Mouse (Mus musculus) heart, postnatal 0 days (tissue): Measurements from ENCODE around the gene Prkag2. TPM values are rescaled to one million over a fixed set of nuclear protein-coding genes. Genes with fewer than 3 reads are reported as not detected.

Experiments used
- ATAC-seq: fragments of 200-750 bp; cut with Nextera tagmentation; 2 replicates; pipeline ENCODE4 v1.8.0; 2017; ENCODE audit warnings: low read depth, moderate number of reproducible peaks, moderate library complexity; ENCODE audit not compliant: insufficient read depth
- DNase-seq: peaks from one replicate; pipeline ENCODE4 v3.0.0-alpha.2; 2016; ENCODE audit warnings: low spot score
- H3K27ac ChIP-seq: fragments of 300-500 bp; sonication (generic); 2 replicates; pipeline ENCODE4 v1.5.1; 2014; ENCODE audit warnings: low read depth, mild to moderate bottlenecking
- H3K27me3 ChIP-seq: fragments of 300-500 bp; sonication (generic); 2 replicates; pipeline ENCODE4 v1.6.1; 2014; ENCODE audit warnings: low read length, mixed read lengths; ENCODE audit not compliant: control insufficient read depth, insufficient read depth
- H3K36me3 ChIP-seq: fragments of 300-500 bp; sonication (generic); replicated peaks from 2 replicates; pipeline ENCODE4 v1.6.1; 2014; ENCODE audit warnings: low read length, mixed read lengths; ENCODE audit not compliant: control insufficient read depth, insufficient read depth
- H3K4me1 ChIP-seq: fragments of 300-500 bp; sonication (generic); 2 replicates; pipeline ENCODE4 v1.6.1; 2014; ENCODE audit warnings: antibody characterized with exemption; ENCODE audit not compliant: control insufficient read depth, insufficient read depth
- H3K4me2 ChIP-seq: fragments of 300-500 bp; sonication (generic); 2 replicates; pipeline ENCODE4 v1.6.1; 2014; ENCODE audit warnings: low read depth, mild to moderate bottlenecking, low read length, moderate library complexity
- H3K4me3 ChIP-seq: fragments of 300-500 bp; sonication (generic); 2 replicates; pipeline ENCODE4 v1.5.1; 2014; ENCODE audit warnings: low read depth, low read length
- H3K9ac ChIP-seq: fragments of 300-500 bp; sonication (generic); replicated peaks from 2 replicates; pipeline ENCODE4 v1.6.1; 2014; ENCODE audit warnings: low read depth, low read length, mixed read lengths
- H3K9me3 ChIP-seq: fragments of 300-500 bp; sonication (generic); replicated peaks from 2 replicates; pipeline ENCODE4 v1.6.1; 2016; ENCODE audit warnings: low read length; ENCODE audit not compliant: control insufficient read depth
- CTCF ChIP-seq: IDR thresholded peaks from 2 replicates; pipeline ENCODE4 v1.5.1; 2016; ENCODE audit warnings: antibody characterized with exemption, control low read depth, low read depth
- EP300 ChIP-seq: IDR thresholded peaks from 2 replicates; pipeline ENCODE4 v1.6.1; 2016; ENCODE audit warnings: antibody characterized with exemption, low read depth
- WGBS: fragments of 180-500 bp; shearing (Covaris S2); extraction: QIAGEN DNeasy Blood & Tissue Kit; methylation state at CpG from one replicate; pipeline ENCODE4 v1.1.7; 2014; 5-methylcytosine and 5-hydroxymethylcytosine counted together
- polyA plus RNA-seq: library from polyadenylated mRNA; unstranded; fragments of >200 nt; fragmentation: Nextera tagmentation; extraction: Ambion mirVana; gene quantifications from 2 replicates; pipeline ENCODE4 v1.2.1, GENCODE M21; 2015
- total RNA-seq: library from RNA; depleted of rRNA; stranded (reverse); fragments of >200 nt; gene quantifications from 2 replicates; pipeline ENCODE4 v1.2.3, GENCODE M21; 2014; ENCODE audit warnings: low replicate concordance; rRNA removed

Prkag2 gene
- total and polyA plus RNA-seq, 2 experiments from 2014 or later: 62.9 to 121 TPM

DNA sequence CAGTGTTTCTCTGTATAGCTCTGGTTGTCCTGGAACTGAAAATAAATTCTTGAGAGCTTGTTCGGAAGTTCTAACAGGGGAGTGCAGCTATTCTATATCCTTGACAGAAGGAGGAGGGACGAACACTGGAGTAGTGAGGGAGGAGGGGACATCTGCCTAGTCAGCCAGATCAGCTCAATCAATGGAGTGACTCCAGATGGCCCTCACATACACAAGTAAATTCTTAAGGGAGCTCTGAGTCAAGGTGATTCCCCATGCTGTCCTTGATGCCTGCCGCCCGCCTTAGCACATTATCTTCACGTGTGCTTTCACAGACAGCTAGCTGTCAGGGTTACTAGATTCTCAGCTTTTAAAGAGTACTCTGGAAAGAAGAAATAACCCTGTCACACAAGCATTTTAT, 279.8 kb downstream of the Prkag2 start:
- 57% methylated on average over 5 of the region's 5 CpGs for WGBS
- peaks cover 23% of the 10 kb centered on the region for H3K4me1 ChIP-seq
- no peak overlapping the region for H3K27ac ChIP-seq
- no peak for ATAC-seq
- H3K9ac ChIP-seq: no peak overlapping the region
- H3K36me3 ChIP-seq: peaks cover 16% of the 10 kb centered on the region
- no peaks in the 10 kb centered on the region for H3K27me3 ChIP-seq
- no peak overlapping the region for H3K4me3 ChIP-seq
- no peak overlapping the region for H3K4me2 ChIP-seq
- no peaks in the 10 kb centered on the region for H3K9me3 ChIP-seq
- TF ChIP-seq CTCF: no peak
- TF ChIP-seq EP300: no peak
- no peak for DNase-seq

DNA sequence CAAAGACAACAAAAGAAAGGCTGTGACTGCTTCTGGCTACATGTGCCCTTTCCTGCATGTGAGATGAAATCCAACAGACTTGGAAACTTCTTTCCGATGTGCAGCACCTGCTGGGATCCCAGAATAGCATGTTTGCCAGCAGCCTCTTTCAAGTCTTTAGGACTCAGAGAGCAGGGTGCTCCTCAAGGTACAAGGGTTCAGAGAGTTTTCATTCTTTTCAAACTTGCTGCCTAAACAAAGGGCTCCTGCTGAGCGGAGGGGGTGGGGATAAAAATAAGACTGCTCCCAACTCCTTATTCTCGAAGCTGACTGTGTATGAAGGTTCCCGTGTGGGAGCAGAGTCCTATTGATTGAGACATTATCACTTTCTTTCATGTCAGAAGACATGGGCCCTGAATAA, 283.3 kb downstream of the Prkag2 start:
- H3K4me2 ChIP-seq: no peak overlapping the region
- peaks cover 6% of the 10 kb centered on the region for H3K4me1 ChIP-seq
- ATAC-seq (no peak), DNase-seq (no peak)
- no peaks in the 10 kb centered on the region for H3K9me3 ChIP-seq
- no peaks in the 10 kb centered on the region for H3K27me3 ChIP-seq
- peaks cover 49% of the 10 kb centered on the region for H3K36me3 ChIP-seq
- no peak overlapping the region for H3K9ac ChIP-seq
- no peak overlapping the region for H3K27ac ChIP-seq
- TF ChIP-seq EP300: no peak
- no peak for TF ChIP-seq CTCF
- no peak overlapping the region for H3K4me3 ChIP-seq
- WGBS: 69% methylated on average over 4 of the region's 4 CpGs

DNA sequence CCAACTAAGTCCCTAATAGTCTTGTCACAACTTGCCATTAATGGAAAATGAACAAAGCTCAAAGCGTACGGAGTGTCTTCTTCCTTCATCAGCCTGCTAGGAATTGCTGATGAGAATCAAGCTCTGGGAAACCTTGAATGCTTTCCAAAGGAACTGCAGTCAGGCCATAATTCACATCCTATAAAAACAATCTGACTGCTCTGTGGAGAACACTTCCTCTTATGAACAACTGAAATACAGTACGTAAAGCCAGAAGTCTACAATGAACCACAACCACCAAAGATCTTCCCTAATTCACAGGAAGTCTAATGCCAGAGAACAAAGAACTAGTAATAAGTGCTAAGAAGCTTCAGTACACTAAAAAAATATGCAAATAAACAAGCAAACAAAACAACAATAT, 286.5 kb downstream of the Prkag2 start:
- 57% methylated on average over 3 of the region's 3 CpGs for WGBS
- Histone ChIP-seq H3K36me3 (peaks cover 75% of the 10 kb centered on the region), H3K9me3 (no peaks in the 10 kb centered on the region), H3K4me3 (no peak overlapping the region), H3K4me1 (no peaks in the 10 kb centered on the region; the same call in 1 of the 2 replicates), H3K9ac (no peak overlapping the region), H3K27ac (no peak overlapping the region), H3K4me2 (no peak overlapping the region), H3K27me3 (no peaks in the 10 kb centered on the region)
- TF ChIP-seq CTCF: no peak
- no peak for TF ChIP-seq EP300
- DNase-seq (no peak), ATAC-seq (no peak)

DNA sequence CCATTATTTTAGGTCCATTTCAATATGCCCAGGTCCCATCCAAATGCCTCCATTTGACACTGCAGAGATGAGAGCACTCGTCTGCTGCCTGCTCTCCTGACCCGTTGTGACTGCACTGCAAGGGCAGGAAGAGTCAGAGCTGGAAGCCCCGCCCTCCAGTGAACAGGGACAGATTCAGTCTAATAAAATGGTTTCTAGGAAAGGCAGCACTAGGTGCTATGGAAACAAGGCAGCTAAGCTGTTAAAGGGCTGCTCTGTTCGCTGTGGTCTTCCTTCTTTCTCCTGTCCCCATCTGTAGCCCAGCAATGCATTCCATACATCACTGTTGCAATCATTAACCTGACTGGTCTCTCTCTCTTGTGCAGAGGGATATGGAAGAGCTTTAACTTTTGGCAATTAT, 287.4 kb downstream of the Prkag2 start:
- H3K36me3 ChIP-seq: peaks cover 82% of the 10 kb centered on the region
- ATAC-seq (no peak), DNase-seq (no peak)
- WGBS: 56% methylated on average over 4 of the region's 4 CpGs
- H3K9ac ChIP-seq: no peak overlapping the region
- no peaks in the 10 kb centered on the region; the same call in 1 of the 2 replicates for H3K4me1 ChIP-seq
- H3K27ac ChIP-seq: no peak overlapping the region
- H3K4me3 ChIP-seq: no peak overlapping the region
- no peak overlapping the region for H3K4me2 ChIP-seq
- no peak for TF ChIP-seq CTCF
- TF ChIP-seq EP300: no peak
- H3K27me3 ChIP-seq: no peaks in the 10 kb centered on the region
- no peaks in the 10 kb centered on the region for H3K9me3 ChIP-seq

Other genes with a start within 250 kb of the Prkag2 start
- not detected in 2 replicates for gene Galntl5, start 80.8 kb upstream of the Prkag2 start, total RNA-seq
- not detected in 2 replicates for gene Galntl5, start 80.8 kb upstream of the Prkag2 start, polyA plus RNA-seq
- gene Galnt11, start 121.3 kb upstream of the Prkag2 start, total RNA-seq: 28.4 and 31.5 TPM in 2 replicates
- 28.3 and 28.6 TPM in 2 replicates for gene Galnt11, start 121.3 kb upstream of the Prkag2 start, polyA plus RNA-seq
- not detected in 2 replicates for gene E130116L18Rik, start 122.5 kb upstream of the Prkag2 start, total RNA-seq
- 1.1 TPM in 1 of 2 replicates, not detected in the other for gene E130116L18Rik, start 122.5 kb upstream of the Prkag2 start, polyA plus RNA-seq